Mouse (Mus musculus): ENCODE measurements around the gene Lhfp. TPM values are rescaled to one million over a fixed set of nuclear protein-coding genes. Genes with fewer than 3 reads are reported as not detected.

Gene Lhfp
- polyA plus RNA-seq, 1 experiment from 2014 or later = 50.1 TPM

DNA sequence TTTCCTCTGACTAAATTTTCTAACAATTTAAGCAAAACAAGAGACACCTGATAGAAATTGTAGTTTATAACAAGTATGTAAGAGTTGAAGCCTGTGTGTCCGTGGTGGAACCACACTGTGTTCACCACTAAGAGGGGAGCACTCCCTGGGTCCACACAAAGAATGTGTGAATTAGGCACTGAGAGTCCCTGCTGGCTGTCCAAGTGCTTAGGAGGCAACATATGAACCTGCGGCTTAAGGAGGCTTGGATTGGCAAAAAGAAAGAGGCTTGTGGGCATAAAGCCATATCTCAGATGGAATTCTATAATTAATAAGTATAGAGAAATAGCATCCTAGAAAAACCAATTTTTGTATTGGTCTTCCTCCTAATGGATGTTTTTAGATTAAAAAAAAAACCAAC is 104.2 kb downstream of the Lhfp start:
- Histone ChIP-seq H3K4me2 (ENCODE audit: low read depth) (no peak overlapping the region), H3K4me3 (ENCODE audit: low read depth, low read length) (no peak overlapping the region), H3K4me1 (ENCODE audit: control insufficient read depth, insufficient read depth, low read length) (no peaks in the 10 kb centered on the region), H3K9me3 (ENCODE audit: control insufficient read depth, low read length) (no peaks in the 10 kb centered on the region), H3K27ac (ENCODE audit: low read depth, low read length) (no peak overlapping the region), H3K27me3 (ENCODE audit: control insufficient read depth, insufficient read depth, low read length) (no peaks in the 10 kb centered on the region), H3K36me3 (ENCODE audit: control insufficient read depth, insufficient read depth, low read length) (no peaks in the 10 kb centered on the region), H3K9ac (ENCODE audit: low read length) (no peak overlapping the region)
- no peak for DNase-seq (ENCODE audit: low spot score)
- 68% methylated on average over 2 of the region's 2 CpGs for WGBS
- ATAC-seq (ENCODE audit: insufficient read depth, low FRiP score, low TSS enrichment) = no peak

DNA sequence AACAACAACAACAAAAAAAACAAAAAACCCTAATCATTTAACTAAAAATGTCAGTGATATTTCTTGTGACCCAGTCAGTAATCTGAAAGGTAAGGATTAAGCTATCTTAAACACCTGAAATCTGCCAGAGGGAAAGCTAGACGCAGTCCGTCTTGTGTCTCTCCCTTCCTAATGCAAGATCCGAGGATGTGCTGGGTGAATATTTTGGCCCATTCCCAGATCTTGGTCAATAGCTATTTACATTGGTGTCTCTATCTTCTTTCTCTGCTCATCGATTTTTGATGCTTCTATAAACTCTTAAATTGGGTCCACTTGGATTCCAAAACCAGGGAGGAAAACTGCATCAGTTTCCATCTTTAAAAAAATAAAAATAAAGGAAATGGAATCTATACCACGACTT is 104.6 kb downstream of the Lhfp start:
- no peaks in the 10 kb centered on the region for H3K27me3 ChIP-seq (ENCODE audit: control insufficient read depth, insufficient read depth, low read length)
- no peaks in the 10 kb centered on the region for H3K4me1 ChIP-seq (ENCODE audit: control insufficient read depth, insufficient read depth, low read length)
- WGBS = 87% methylated on average over 5 of the region's 5 CpGs
- no peak for DNase-seq (ENCODE audit: low spot score)
- H3K4me2 ChIP-seq (ENCODE audit: low read depth) = no peak overlapping the region
- no peak overlapping the region for H3K27ac ChIP-seq (ENCODE audit: low read depth, low read length)
- no peaks in the 10 kb centered on the region for H3K36me3 ChIP-seq (ENCODE audit: control insufficient read depth, insufficient read depth, low read length)
- H3K9ac ChIP-seq (ENCODE audit: low read length) = no peak overlapping the region
- H3K4me3 ChIP-seq (ENCODE audit: low read depth, low read length) = no peak overlapping the region
- no peak for ATAC-seq (ENCODE audit: insufficient read depth, low FRiP score, low TSS enrichment)
- no peaks in the 10 kb centered on the region for H3K9me3 ChIP-seq (ENCODE audit: control insufficient read depth, low read length)

DNA sequence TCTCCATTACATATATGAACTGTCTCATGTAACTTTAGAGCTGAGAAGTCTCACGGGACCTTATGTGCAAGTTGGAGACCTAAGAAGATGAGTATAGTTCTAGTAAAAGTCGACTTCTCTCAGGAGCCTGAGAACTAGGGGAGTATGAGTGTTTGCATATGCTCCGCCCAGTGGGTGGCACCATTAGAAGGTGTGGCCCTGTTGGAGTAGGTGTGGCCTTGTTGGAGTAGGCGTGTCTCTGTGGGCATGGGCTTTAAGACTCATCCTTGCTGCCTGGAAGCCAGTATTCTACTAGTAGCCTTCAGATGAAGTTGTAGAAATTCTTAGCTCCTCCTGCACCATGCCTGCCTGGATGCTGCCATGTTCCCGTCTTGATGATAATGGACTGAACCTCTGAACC is 105.7 kb downstream of the Lhfp start:
- Histone ChIP-seq H3K27me3 (ENCODE audit: control insufficient read depth, insufficient read depth, low read length) (no peaks in the 10 kb centered on the region), H3K36me3 (ENCODE audit: control insufficient read depth, insufficient read depth, low read length) (no peaks in the 10 kb centered on the region), H3K9ac (ENCODE audit: low read length) (no peak overlapping the region), H3K4me3 (ENCODE audit: low read depth, low read length) (no peak overlapping the region), H3K4me1 (ENCODE audit: control insufficient read depth, insufficient read depth, low read length) (no peaks in the 10 kb centered on the region), H3K27ac (ENCODE audit: low read depth, low read length) (no peak overlapping the region), H3K9me3 (ENCODE audit: control insufficient read depth, low read length) (no peaks in the 10 kb centered on the region), H3K4me2 (ENCODE audit: low read depth) (no peak overlapping the region)
- WGBS = 83% methylated on average over 5 of the region's 5 CpGs
- no peak for DNase-seq (ENCODE audit: low spot score)
- ATAC-seq (ENCODE audit: insufficient read depth, low FRiP score, low TSS enrichment) = no peak

DNA sequence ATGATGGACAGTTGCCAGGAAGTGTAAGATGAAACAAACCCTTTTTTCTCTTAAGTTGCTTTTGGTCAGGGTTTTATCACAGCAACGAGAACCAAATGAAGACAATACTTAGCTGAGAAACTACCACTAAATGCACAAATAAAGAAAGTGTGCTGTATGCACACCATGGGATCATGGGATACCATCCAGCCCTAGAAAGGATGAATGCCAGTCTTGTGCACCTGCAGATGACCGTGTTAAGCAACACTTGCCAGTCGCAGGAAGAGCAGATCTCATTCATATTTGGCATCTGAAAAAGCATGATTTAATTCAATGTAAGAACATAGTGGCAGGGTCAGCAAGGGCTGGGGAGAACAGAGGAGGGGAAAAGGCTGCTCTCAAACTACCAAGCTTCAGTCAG is 107.4 kb downstream of the Lhfp start:
- ATAC-seq (ENCODE audit: insufficient read depth, low FRiP score, low TSS enrichment) (no peak), DNase-seq (ENCODE audit: low spot score) (no peak)
- Histone ChIP-seq H3K9ac (ENCODE audit: low read length) (no peak overlapping the region), H3K4me1 (ENCODE audit: control insufficient read depth, insufficient read depth, low read length) (no peaks in the 10 kb centered on the region), H3K4me2 (ENCODE audit: low read depth) (no peak overlapping the region), H3K4me3 (ENCODE audit: low read depth, low read length) (no peak overlapping the region), H3K36me3 (ENCODE audit: control insufficient read depth, insufficient read depth, low read length) (no peaks in the 10 kb centered on the region), H3K27me3 (ENCODE audit: control insufficient read depth, insufficient read depth, low read length) (no peaks in the 10 kb centered on the region), H3K9me3 (ENCODE audit: control insufficient read depth, low read length) (no peaks in the 10 kb centered on the region), H3K27ac (ENCODE audit: low read depth, low read length) (no peak overlapping the region)
- 97% methylated on average over 3 of the region's 3 CpGs for whole genome bisulfite sequencing

DNA sequence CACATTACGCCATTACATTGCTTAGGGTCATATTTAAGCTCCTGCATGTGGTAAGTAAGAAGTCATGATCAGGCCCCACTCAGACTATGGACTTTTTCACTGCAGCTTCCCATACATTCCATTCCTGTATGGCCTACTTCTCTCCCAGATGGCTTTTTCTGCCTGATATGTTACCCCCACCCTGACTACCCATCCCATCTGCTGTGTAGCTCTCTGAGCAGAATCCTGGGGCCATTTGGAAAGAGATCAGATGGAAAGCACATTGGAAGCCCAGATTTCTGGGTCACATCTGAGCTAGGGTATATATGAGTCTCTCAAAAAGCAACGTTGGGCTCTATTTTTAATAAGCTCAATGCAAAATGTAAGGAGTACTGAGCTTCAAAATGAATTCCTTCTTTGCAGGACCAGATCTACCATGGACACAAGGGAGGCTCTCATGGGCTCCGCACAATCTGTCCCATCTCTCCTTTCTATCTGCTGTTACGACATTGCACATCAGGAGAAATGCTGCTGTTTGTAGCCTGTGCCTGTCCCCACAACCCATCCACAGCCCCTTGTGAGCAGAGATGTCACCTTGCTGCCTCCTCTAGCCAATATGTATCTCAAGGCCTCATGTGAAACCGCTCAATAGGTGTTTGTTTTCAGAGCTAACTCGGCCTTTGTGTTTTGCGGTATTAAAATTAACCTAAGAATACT is 108.4 kb downstream of the Lhfp start:
- H3K9me3 ChIP-seq (ENCODE audit: control insufficient read depth, low read length) = no peaks in the 10 kb centered on the region
- no peak overlapping the region for H3K4me2 ChIP-seq (ENCODE audit: low read depth)
- no peaks in the 10 kb centered on the region for H3K36me3 ChIP-seq (ENCODE audit: control insufficient read depth, insufficient read depth, low read length)
- no peaks in the 10 kb centered on the region for H3K4me1 ChIP-seq (ENCODE audit: control insufficient read depth, insufficient read depth, low read length)
- no peak for DNase-seq (ENCODE audit: low spot score)
- no peak overlapping the region for H3K9ac ChIP-seq (ENCODE audit: low read length)
- H3K4me3 ChIP-seq (ENCODE audit: low read depth, low read length) = no peak overlapping the region
- H3K27ac ChIP-seq (ENCODE audit: low read depth, low read length) = no peak overlapping the region
- no peaks in the 10 kb centered on the region for H3K27me3 ChIP-seq (ENCODE audit: control insufficient read depth, insufficient read depth, low read length)
- WGBS = 93% methylated on average over 7 of the region's 7 CpGs
- no peak for ATAC-seq (ENCODE audit: insufficient read depth, low FRiP score, low TSS enrichment)

DNA sequence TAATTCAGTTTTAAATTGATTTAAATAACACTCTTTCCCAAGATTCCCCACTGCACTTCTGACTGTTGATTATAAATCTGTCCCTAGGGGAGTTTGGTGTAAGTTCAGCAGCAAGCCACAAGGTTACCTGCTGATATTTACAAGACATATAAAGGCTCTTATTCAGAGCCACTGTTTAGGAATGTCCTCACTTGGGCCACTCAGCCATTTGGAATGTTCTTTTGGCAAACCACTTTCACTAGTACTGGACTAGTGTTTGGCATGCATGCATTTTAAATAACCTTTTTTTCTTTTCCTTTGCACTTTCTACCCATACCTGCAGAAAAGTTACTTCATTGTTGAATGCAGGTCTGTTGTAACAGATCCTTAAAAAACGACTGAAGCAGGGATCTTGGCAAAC is 109.8 kb downstream of the Lhfp start:
- ATAC-seq (ENCODE audit: insufficient read depth, low FRiP score, low TSS enrichment) (no peak), DNase-seq (ENCODE audit: low spot score) (no peak)
- 61% methylated on average over 1 of the region's 1 CpGs for WGBS
- Histone ChIP-seq H3K27ac (ENCODE audit: low read depth, low read length) (no peak overlapping the region), H3K36me3 (ENCODE audit: control insufficient read depth, insufficient read depth, low read length) (no peaks in the 10 kb centered on the region), H3K4me3 (ENCODE audit: low read depth, low read length) (no peak overlapping the region), H3K9me3 (ENCODE audit: control insufficient read depth, low read length) (no peaks in the 10 kb centered on the region), H3K27me3 (ENCODE audit: control insufficient read depth, insufficient read depth, low read length) (no peaks in the 10 kb centered on the region), H3K9ac (ENCODE audit: low read length) (no peak overlapping the region), H3K4me2 (ENCODE audit: low read depth) (no peak overlapping the region), H3K4me1 (ENCODE audit: control insufficient read depth, insufficient read depth, low read length) (no peaks in the 10 kb centered on the region)

DNA sequence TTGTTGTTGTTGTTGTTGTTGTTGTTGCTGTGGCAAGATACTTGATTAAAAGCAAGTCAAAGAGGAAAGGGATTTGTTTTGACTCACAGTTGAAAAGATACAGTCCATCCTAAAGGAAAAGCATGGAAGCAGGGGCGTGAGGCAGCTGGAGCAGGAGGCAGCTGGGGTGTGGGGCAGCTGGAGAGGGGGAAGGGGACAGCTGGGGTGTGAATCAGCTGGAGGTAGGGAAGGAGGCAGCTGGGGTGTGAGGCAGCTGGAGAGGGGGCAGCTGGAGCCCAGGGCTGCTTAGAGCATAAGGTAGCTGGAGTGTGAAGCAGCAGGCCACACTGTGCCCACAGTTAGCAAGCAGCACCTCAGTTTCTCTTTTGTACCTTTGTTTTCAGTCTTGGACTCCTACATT is 110.3 kb downstream of the Lhfp start:
- no peaks in the 10 kb centered on the region for H3K27me3 ChIP-seq (ENCODE audit: control insufficient read depth, insufficient read depth, low read length)
- no peak overlapping the region for H3K9ac ChIP-seq (ENCODE audit: low read length)
- no peak overlapping the region for H3K4me2 ChIP-seq (ENCODE audit: low read depth)
- H3K9me3 ChIP-seq (ENCODE audit: control insufficient read depth, low read length) = no peaks in the 10 kb centered on the region
- ATAC-seq (ENCODE audit: insufficient read depth, low FRiP score, low TSS enrichment) (no peak), DNase-seq (ENCODE audit: low spot score) (no peak)
- H3K4me1 ChIP-seq (ENCODE audit: control insufficient read depth, insufficient read depth, low read length) = no peaks in the 10 kb centered on the region
- no peaks in the 10 kb centered on the region for H3K36me3 ChIP-seq (ENCODE audit: control insufficient read depth, insufficient read depth, low read length)
- WGBS = 47% methylated on average over 1 of the region's 1 CpGs
- H3K4me3 ChIP-seq (ENCODE audit: low read depth, low read length) = no peak overlapping the region
- H3K27ac ChIP-seq (ENCODE audit: low read depth, low read length) = no peak overlapping the region

DNA sequence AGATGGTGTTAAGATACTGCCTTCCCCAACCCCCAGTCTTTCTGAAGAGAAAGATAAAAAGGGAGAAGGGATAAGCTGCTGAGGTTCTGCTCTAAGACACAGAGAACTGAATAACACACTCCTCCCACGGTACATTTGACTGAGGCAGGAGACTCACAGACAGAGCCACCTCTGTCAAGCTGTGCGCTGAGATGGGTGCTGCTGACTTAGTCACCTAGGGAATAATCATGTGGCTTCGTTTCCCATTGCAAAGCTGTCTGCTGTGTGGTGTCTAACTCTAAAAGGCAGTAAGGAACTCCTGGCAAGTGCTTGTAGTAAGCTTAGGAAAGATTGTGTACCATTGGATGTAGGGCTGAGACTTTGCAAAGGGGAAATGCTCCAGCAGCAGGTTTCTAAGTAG is 120.6 kb downstream of the Lhfp start:
- no peak overlapping the region for H3K4me2 ChIP-seq (ENCODE audit: low read depth)
- H3K36me3 ChIP-seq (ENCODE audit: control insufficient read depth, insufficient read depth, low read length) = no peaks in the 10 kb centered on the region
- no peak overlapping the region for H3K27ac ChIP-seq (ENCODE audit: low read depth, low read length)
- no peaks in the 10 kb centered on the region for H3K9me3 ChIP-seq (ENCODE audit: control insufficient read depth, low read length)
- ATAC-seq (ENCODE audit: insufficient read depth, low FRiP score, low TSS enrichment) (no peak), DNase-seq (ENCODE audit: low spot score) (no peak)
- no peak overlapping the region for H3K9ac ChIP-seq (ENCODE audit: low read length)
- 85% methylated on average over 3 of the region's 3 CpGs for WGBS
- no peak overlapping the region for H3K4me3 ChIP-seq (ENCODE audit: low read depth, low read length)
- no peaks in the 10 kb centered on the region for H3K27me3 ChIP-seq (ENCODE audit: control insufficient read depth, insufficient read depth, low read length)
- H3K4me1 ChIP-seq (ENCODE audit: control insufficient read depth, insufficient read depth, low read length) = 0 out of 2 replicates have a peak, but pooled peaks cover 7% of the 10 kb centered on the region

DNA sequence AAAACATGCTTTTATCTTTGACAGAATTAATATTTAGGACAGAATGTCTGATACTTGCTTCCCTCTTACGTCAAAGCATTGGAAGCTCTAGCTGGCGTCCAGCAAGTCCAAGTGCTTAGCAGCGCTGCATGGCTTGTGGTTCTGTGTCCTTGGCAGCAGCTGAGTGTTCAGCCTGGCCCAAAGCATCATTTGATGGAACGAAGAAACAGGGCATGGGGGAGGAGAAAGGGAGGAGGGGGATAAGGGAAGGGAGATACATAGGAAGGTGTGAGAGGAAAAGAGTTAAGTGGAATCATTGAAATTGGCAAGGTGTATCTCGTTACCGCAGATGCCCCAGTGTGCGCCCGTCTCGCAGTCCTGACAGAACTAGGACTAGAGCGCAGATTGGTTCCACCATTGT is 124.0 kb downstream of the Lhfp start:
- no peaks in the 10 kb centered on the region for H3K9me3 ChIP-seq (ENCODE audit: control insufficient read depth, low read length)
- DNase-seq (ENCODE audit: low spot score) (no peak), ATAC-seq (ENCODE audit: insufficient read depth, low FRiP score, low TSS enrichment) (no peak)
- no peak overlapping the region for H3K4me2 ChIP-seq (ENCODE audit: low read depth)
- no peaks in the 10 kb centered on the region for H3K36me3 ChIP-seq (ENCODE audit: control insufficient read depth, insufficient read depth, low read length)
- H3K4me1 ChIP-seq (ENCODE audit: control insufficient read depth, insufficient read depth, low read length) = no peaks in the 10 kb centered on the region
- no peak overlapping the region for H3K27ac ChIP-seq (ENCODE audit: low read depth, low read length)
- no peak overlapping the region for H3K4me3 ChIP-seq (ENCODE audit: low read depth, low read length)
- no peaks in the 10 kb centered on the region for H3K27me3 ChIP-seq (ENCODE audit: control insufficient read depth, insufficient read depth, low read length)
- H3K9ac ChIP-seq (ENCODE audit: low read length) = no peak overlapping the region
- WGBS = 92% methylated on average over 10 of the region's 10 CpGs

All from neural tube, embryonic 11.5 days (tissue).